Mouse (Mus musculus) embryonic facial prominence, embryonic 15.5 days (tissue): Measurements from ENCODE around the gene Atm. TPM values are rescaled to one million over a fixed set of nuclear protein-coding genes. Genes with fewer than 3 reads are reported as not detected.

Source experiments
- ATAC-seq: fragments of 200-750 bp; cut with Nextera tagmentation; 2 replicates; pipeline ENCODE4 v1.8.0; 2017; ENCODE audit warnings: low read depth, moderate TSS enrichment; ENCODE audit not compliant: insufficient number of reproducible peaks, low FRiP score, low TSS enrichment
- H3K27ac ChIP-seq: fragments of 300-500 bp; sonication (generic); replicated peaks from 2 replicates; pipeline ENCODE4 v1.5.1; 2015; ENCODE audit warnings: mild to moderate bottlenecking, inconsistent platforms
- H3K27me3 ChIP-seq: fragments of 300-500 bp; sonication (generic); 2 replicates; pipeline ENCODE4 v1.6.1; 2015; ENCODE audit warnings: inconsistent platforms
- H3K36me3 ChIP-seq: fragments of 300-500 bp; sonication (generic); 2 replicates; pipeline ENCODE4 v1.6.1; 2015; ENCODE audit warnings: mild to moderate bottlenecking, inconsistent platforms
- H3K4me1 ChIP-seq: fragments of 300-500 bp; sonication (generic); 2 replicates; pipeline ENCODE4 v1.6.1; 2015; ENCODE audit warnings: inconsistent platforms
- H3K4me2 ChIP-seq: fragments of 300-500 bp; sonication (generic); replicated peaks from 2 replicates; pipeline ENCODE4 v1.6.1; 2015; ENCODE audit warnings: mild to moderate bottlenecking, inconsistent platforms
- H3K4me3 ChIP-seq: fragments of 300-500 bp; sonication (generic); replicated peaks from 2 replicates; pipeline ENCODE4 v1.5.1; 2015; ENCODE audit warnings: mild to moderate bottlenecking, inconsistent platforms
- H3K9ac ChIP-seq: fragments of 300-500 bp; sonication (generic); 2 replicates; pipeline ENCODE4 v1.6.1; 2015; ENCODE audit warnings: inconsistent platforms
- H3K9me3 ChIP-seq: fragments of 300-500 bp; sonication (generic); replicated peaks from 2 replicates; pipeline ENCODE4 v1.6.1; 2016; ENCODE audit warnings: inconsistent platforms
- WGBS: fragments of 180-500 bp; shearing (Covaris S2); methylation state at CpG from one replicate; pipeline ENCODE4 v1.1.7; 2015; 5-methylcytosine and 5-hydroxymethylcytosine counted together
- polyA plus RNA-seq: library from polyadenylated mRNA; unstranded; fragments of >200 nt; fragmentation: Nextera tagmentation; extraction: Ambion mirVana; gene quantifications from 2 replicates; pipeline ENCODE4 v1.2.1, GENCODE M21; 2015

Gene Atm
- polyA plus RNA-seq, 1 experiment from 2014 or later = 11.6 TPM

GRCm38 (mm10) chr9:53485886-53486285 lies 50.7 kb downstream of the Atm start:
- Histone ChIP-seq H3K4me1 (no peaks in the 10 kb centered on the region), H3K9ac (no peak overlapping the region), H3K4me2 (no peak overlapping the region), H3K36me3 (peaks cover 34% of the 10 kb centered on the region), H3K4me3 (no peak overlapping the region), H3K27ac (no peak overlapping the region), H3K27me3 (no peaks in the 10 kb centered on the region), H3K9me3 (no peaks in the 10 kb centered on the region)
- no peak for ATAC-seq

- Histone ChIP-seq H3K27ac (no peak overlapping the region), H3K27me3 (no peaks in the 10 kb centered on the region), H3K36me3 (peaks cover 9% of the 10 kb centered on the region), H3K4me2 (no peak overlapping the region), H3K4me3 (no peak overlapping the region), H3K4me1 (no peaks in the 10 kb centered on the region), H3K9ac (no peak overlapping the region), H3K9me3 (no peaks in the 10 kb centered on the region)
- no peak for ATAC-seq
- 87% methylated on average over 9 of the region's 9 CpGs for WGBS
These were observed 63.6 kb downstream of the Atm start for GRCm38 (mm10) chr9:53472806-53473518.

- Histone ChIP-seq H3K27me3 (no peaks in the 10 kb centered on the region), H3K9ac (no peak overlapping the region), H3K4me2 (no peak overlapping the region), H3K9me3 (no peaks in the 10 kb centered on the region), H3K27ac (no peak overlapping the region), H3K36me3 (peaks cover 49% of the 10 kb centered on the region), H3K4me1 (no peaks in the 10 kb centered on the region), H3K4me3 (no peak overlapping the region)
- 94% methylated on average over 2 of the region's 2 CpGs for WGBS
- ATAC-seq = no peak
These were observed 84.5 kb downstream of the Atm start for GRCm38 (mm10) chr9:53452038-53452437.

- Histone ChIP-seq H3K9me3 (no peaks in the 10 kb centered on the region), H3K4me3 (no peak overlapping the region), H3K9ac (no peak overlapping the region), H3K27me3 (no peaks in the 10 kb centered on the region), H3K36me3 (peaks cover 46% of the 10 kb centered on the region), H3K4me2 (no peak overlapping the region), H3K27ac (no peak overlapping the region), H3K4me1 (no peaks in the 10 kb centered on the region)
- WGBS = 81% methylated on average over 1 of the region's 1 CpGs
- ATAC-seq = no peak
These were observed 85.9 kb downstream of the Atm start for GRCm38 (mm10) chr9:53450609-53451008.

GRCm38 (mm10) chr9:53435830-53436570 lies 100.5 kb downstream of the Atm start:
- WGBS = 88% methylated on average over 14 of the region's 14 CpGs
- Histone ChIP-seq H3K4me2 (no peak overlapping the region), H3K4me3 (no peak overlapping the region), H3K9me3 (no peaks in the 10 kb centered on the region), H3K27me3 (no peaks in the 10 kb centered on the region), H3K4me1 (no peaks in the 10 kb centered on the region), H3K9ac (no peak overlapping the region), H3K27ac (no peak overlapping the region), H3K36me3 (peaks cover 22% of the 10 kb centered on the region)
- no peak for ATAC-seq

GRCm38 (mm10) chr9:53427638-53428037 lies 108.9 kb downstream of the Atm start:
- 69% methylated on average over 3 of the region's 3 CpGs for WGBS
- no peaks in the 10 kb centered on the region for H3K36me3 ChIP-seq
- no peak overlapping the region for H3K4me2 ChIP-seq
- H3K9ac ChIP-seq = no peak overlapping the region
- no peaks in the 10 kb centered on the region for H3K9me3 ChIP-seq
- H3K4me1 ChIP-seq = no peaks in the 10 kb centered on the region
- ATAC-seq = no peak
- no peak overlapping the region for H3K4me3 ChIP-seq
- no peaks in the 10 kb centered on the region for H3K27me3 ChIP-seq
- no peak overlapping the region for H3K27ac ChIP-seq

- Histone ChIP-seq H3K27me3 (no peaks in the 10 kb centered on the region), H3K27ac (no peak overlapping the region), H3K36me3 (no peaks in the 10 kb centered on the region), H3K9ac (no peak overlapping the region), H3K4me2 (no peak overlapping the region), H3K9me3 (no peaks in the 10 kb centered on the region), H3K4me1 (no peaks in the 10 kb centered on the region), H3K4me3 (no peak overlapping the region)
- WGBS = 95% methylated on average over 3 of the region's 3 CpGs
- ATAC-seq = no peak
These were observed 109.8 kb downstream of the Atm start for GRCm38 (mm10) chr9:53426726-53427125.

GRCm38 (mm10) chr9:53422133-53422896 lies 114.2 kb downstream of the Atm start:
- H3K27ac ChIP-seq = no peak overlapping the region

GRCm38 (mm10) chr9:53409427-53409826 lies 127.1 kb downstream of the Atm start:
- ATAC-seq = no peak
- Histone ChIP-seq H3K4me3 (no peak overlapping the region), H3K36me3 (no peaks in the 10 kb centered on the region), H3K9ac (no peak overlapping the region), H3K27ac (no peak overlapping the region), H3K4me2 (no peak overlapping the region), H3K27me3 (no peaks in the 10 kb centered on the region), H3K9me3 (no peaks in the 10 kb centered on the region), H3K4me1 (peaks cover 10% of the 10 kb centered on the region)
- 80% methylated on average over 3 of the region's 3 CpGs for WGBS

More at GRCm38 (mm10) chr9:53422133-53422896, 114.2 kb downstream of the Atm start:
- 61% methylated on average over 9 of the region's 9 CpGs for WGBS
- Histone ChIP-seq H3K9ac (no peak overlapping the region), H3K4me2 (no peak overlapping the region), H3K27me3 (no peaks in the 10 kb centered on the region), H3K9me3 (no peaks in the 10 kb centered on the region), H3K36me3 (no peaks in the 10 kb centered on the region), H3K4me3 (no peak overlapping the region), H3K4me1 (no peaks in the 10 kb centered on the region)
- ATAC-seq = no peak

- no peaks in the 10 kb centered on the region for H3K27me3 ChIP-seq
- no peaks in the 10 kb centered on the region for H3K9me3 ChIP-seq
- ATAC-seq = no peak
- H3K27ac ChIP-seq = no peak overlapping the region
- H3K4me3 ChIP-seq = no peak overlapping the region
- WGBS = 50% methylated on average over 2 of the region's 2 CpGs
- H3K36me3 ChIP-seq = no peaks in the 10 kb centered on the region
- H3K4me1 ChIP-seq = peaks cover 10% of the 10 kb centered on the region
- no peak overlapping the region for H3K9ac ChIP-seq
- H3K4me2 ChIP-seq = no peak overlapping the region
These were observed 127.6 kb downstream of the Atm start for GRCm38 (mm10) chr9:53408953-53409361.

GRCm38 (mm10) chr9:53408548-53408947 lies 128.0 kb downstream of the Atm start:
- Histone ChIP-seq H3K36me3 (no peaks in the 10 kb centered on the region), H3K4me3 (no peak overlapping the region), H3K4me2 (no peak overlapping the region), H3K27me3 (no peaks in the 10 kb centered on the region), H3K27ac (no peak overlapping the region), H3K9me3 (no peaks in the 10 kb centered on the region), H3K9ac (no peak overlapping the region), H3K4me1 (peaks cover 10% of the 10 kb centered on the region)
- no peak for ATAC-seq
- WGBS = 77% methylated on average over 4 of the region's 4 CpGs
